Mouse (Mus musculus) heart, embryonic 13.5 days (tissue): ENCODE data around the gene Ccdc96. TPM values are rescaled to one million over a fixed set of nuclear protein-coding genes. Genes with fewer than 3 reads are reported as not detected.

Source experiments
- ATAC-seq: fragments of 200-750 bp; cut with Nextera tagmentation; 2 replicates; pipeline ENCODE4 v1.8.0; 2017; ENCODE audit warnings: moderate TSS enrichment; ENCODE audit not compliant: insufficient number of reproducible peaks, low FRiP score, low TSS enrichment; ENCODE audit errors: extremely low read depth
- H3K27ac ChIP-seq: fragments of 300-500 bp; sonication (generic); replicated peaks from 2 replicates; pipeline ENCODE4 v1.5.1; 2015; ENCODE audit warnings: moderate library complexity, mild to moderate bottlenecking, inconsistent platforms
- H3K27me3 ChIP-seq: fragments of 300-500 bp; sonication (generic); replicated peaks from 2 replicates; pipeline ENCODE4 v1.6.1; 2015; ENCODE audit warnings: mild to moderate bottlenecking, inconsistent platforms
- H3K36me3 ChIP-seq: fragments of 300-500 bp; sonication (generic); 2 replicates; pipeline ENCODE4 v1.6.1; 2015; ENCODE audit warnings: mild to moderate bottlenecking, inconsistent platforms
- H3K4me1 ChIP-seq: fragments of 300-500 bp; sonication (generic); 2 replicates; pipeline ENCODE4 v1.6.1; 2015; ENCODE audit warnings: inconsistent platforms
- H3K4me2 ChIP-seq: fragments of 300-500 bp; sonication (generic); 2 replicates; pipeline ENCODE4 v1.6.1; 2015; ENCODE audit warnings: inconsistent platforms, mild to moderate bottlenecking, moderate library complexity
- H3K4me3 ChIP-seq: fragments of 300-500 bp; sonication (generic); 2 replicates; pipeline ENCODE4 v1.5.1; 2015; ENCODE audit warnings: moderate library complexity, mild to moderate bottlenecking, inconsistent platforms
- H3K9ac ChIP-seq: fragments of 300-500 bp; sonication (generic); 2 replicates; pipeline ENCODE4 v1.6.1; 2015; ENCODE audit warnings: inconsistent platforms, mild to moderate bottlenecking, moderate library complexity
- H3K9me3 ChIP-seq: fragments of 300-500 bp; sonication (generic); 2 replicates; pipeline ENCODE4 v1.6.1; 2016; ENCODE audit warnings: inconsistent platforms
- whole genome bisulfite sequencing: fragments of 180-500 bp; shearing (Covaris S2); methylation state at CpG from one replicate; pipeline ENCODE4 v1.1.7; 2015; ENCODE audit warnings: mixed read lengths; 5-methylcytosine and 5-hydroxymethylcytosine counted together
- polyA plus RNA-seq: library from polyadenylated mRNA; unstranded; fragments of >200 nt; fragmentation: Nextera tagmentation; extraction: Ambion mirVana; gene quantifications from 2 replicates; pipeline ENCODE4 v1.2.1, GENCODE M21; 2015

The Ccdc96 gene
- polyA plus RNA-seq, 1 experiment from 2014 or later, result 0.27 TPM

DNA sequence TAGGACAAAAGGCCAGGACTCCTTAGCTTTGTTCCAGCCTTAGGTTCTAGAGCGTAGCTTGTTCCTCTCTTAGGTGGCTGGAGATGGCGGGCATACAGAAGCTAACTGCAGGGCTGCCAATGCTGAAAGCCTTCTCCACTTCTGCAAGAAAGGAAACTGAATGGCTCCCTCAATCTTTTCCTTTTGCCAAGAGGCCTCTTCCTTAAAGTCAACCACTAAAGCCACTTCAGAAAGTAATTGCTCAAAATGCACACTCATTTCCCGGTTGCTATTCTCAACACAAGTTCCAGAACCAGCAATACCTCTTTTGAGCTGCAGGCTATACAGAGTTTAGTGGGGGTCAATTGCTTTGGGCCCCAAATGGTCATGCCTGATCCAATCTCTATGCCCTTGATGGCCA is 6.9 kb upstream of the Ccdc96 start:
- no peak for ATAC-seq
- H3K4me3 ChIP-seq, result no peak overlapping the region
- 88% methylated on average over 3 of the region's 3 CpGs for WGBS
- peaks cover 28% of the 10 kb centered on the region for H3K4me1 ChIP-seq
- H3K4me2 ChIP-seq, result no peak overlapping the region
- H3K9ac ChIP-seq, result no peak overlapping the region
- H3K27ac ChIP-seq, result no peak overlapping the region
- H3K27me3 ChIP-seq, result no peaks in the 10 kb centered on the region
- no peaks in the 10 kb centered on the region for H3K9me3 ChIP-seq
- H3K36me3 ChIP-seq, result peaks cover 48% of the 10 kb centered on the region

DNA sequence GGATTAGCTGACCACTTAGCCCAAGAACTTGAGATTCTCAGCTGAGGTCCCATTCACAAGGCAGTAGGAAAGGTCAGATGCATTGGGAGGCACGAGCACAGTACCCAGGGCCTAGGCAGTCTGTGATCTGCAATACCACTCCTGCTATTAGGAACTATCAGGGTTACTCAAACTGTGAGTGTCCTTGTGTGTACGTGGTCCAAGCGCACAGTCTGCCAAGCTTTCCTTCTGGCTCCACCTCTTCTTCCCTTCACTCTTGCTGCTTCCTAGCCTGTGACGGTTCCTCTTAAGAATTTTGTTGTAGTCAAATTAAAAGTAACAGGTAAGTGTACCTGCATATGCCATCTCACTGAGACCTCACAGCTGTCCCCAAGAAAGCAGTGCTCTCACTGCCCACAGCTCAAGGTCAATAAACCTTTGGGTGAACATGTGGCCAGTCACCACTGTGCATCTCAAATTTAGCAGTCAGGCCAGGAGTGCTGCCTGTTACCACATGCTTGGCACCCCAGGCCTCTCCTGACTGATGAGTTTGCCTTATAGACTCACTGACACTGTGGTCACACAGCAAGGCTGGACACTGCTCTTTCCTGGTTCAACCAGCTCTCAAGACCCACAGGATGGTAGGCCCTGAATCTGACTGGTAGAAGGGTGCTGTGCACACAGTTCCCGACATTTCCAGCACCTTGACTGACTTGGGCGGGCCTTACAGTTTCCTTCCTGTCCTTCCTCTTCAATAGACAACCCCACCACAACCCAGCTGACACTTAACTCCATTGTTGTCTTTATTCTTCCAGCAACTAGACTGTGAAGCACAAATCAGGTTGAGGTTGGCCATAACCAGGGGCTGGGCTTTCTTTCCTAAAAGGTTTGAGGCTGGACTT is 5.6 kb upstream of the Ccdc96 start:
- peaks cover 38% of the 10 kb centered on the region for H3K36me3 ChIP-seq
- 78% methylated on average over 6 of the region's 6 CpGs for WGBS
- H3K9ac ChIP-seq, result 0 out of 2 replicates have a peak overlapping the region, but pooled peaks have one; percentile 8
- H3K27me3 ChIP-seq, result no peaks in the 10 kb centered on the region
- H3K27ac ChIP-seq, result no peak overlapping the region
- H3K4me2 ChIP-seq, result no peak overlapping the region
- H3K4me3 ChIP-seq, result no peak overlapping the region
- H3K9me3 ChIP-seq, result no peaks in the 10 kb centered on the region
- peaks cover 38% of the 10 kb centered on the region for H3K4me1 ChIP-seq
- no peak for ATAC-seq

DNA sequence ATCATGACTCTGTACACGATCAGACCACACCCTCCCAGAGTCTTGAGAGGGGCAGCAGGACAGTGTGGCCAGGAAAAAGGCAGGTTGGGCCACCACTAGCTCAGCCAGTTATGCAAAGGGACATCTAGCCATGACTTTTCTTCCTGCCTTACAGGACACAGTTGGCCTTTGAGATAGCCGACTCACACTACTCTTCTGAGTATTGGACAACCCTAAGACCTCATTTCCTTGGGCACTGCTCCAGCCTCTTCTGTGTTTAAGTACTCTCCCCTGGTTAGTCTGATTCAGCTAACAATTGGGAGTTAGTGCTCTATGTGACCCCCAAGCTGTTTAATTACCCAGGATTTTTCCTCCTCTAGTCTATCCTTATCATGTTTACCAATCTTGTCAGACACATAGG is 4.7 kb upstream of the Ccdc96 start:
- Histone ChIP-seq H3K27ac (no peak overlapping the region), H3K4me2 (no peak overlapping the region), H3K4me3 (no peak overlapping the region), H3K36me3 (peaks cover 31% of the 10 kb centered on the region), H3K27me3 (peaks cover 1% of the 10 kb centered on the region; the same call in 1 of the 2 replicates), H3K4me1 (peaks cover 40% of the 10 kb centered on the region), H3K9ac (no peak overlapping the region), H3K9me3 (no peaks in the 10 kb centered on the region)
- ATAC-seq, result no peak
- WGBS, result 62% methylated on average over 2 of the region's 2 CpGs

DNA sequence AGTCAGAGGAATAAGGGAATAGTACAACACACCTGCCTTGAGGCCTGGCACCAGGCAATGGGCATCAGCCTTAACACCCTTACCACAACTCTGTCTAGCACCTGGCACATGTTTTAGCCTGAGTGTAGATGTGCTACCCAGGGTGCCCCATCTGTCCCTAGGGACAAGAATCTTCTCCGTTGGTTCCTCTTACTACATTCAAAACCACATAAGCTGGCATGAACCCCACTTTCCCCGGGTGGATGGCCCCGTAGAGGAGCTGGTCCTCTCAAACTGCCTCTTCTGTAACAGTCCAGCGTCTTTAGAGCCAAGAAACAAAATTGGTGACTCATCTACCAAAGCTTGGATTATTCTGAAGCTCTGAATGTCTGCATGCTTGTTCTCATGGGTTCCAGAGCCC is 4.0 kb upstream of the Ccdc96 start:
- no peaks in the 10 kb centered on the region for H3K9me3 ChIP-seq
- no peak overlapping the region for H3K9ac ChIP-seq
- WGBS, result 85% methylated on average over 4 of the region's 4 CpGs
- H3K4me3 ChIP-seq, result no peak overlapping the region
- no peak for ATAC-seq
- peaks cover 27% of the 10 kb centered on the region for H3K36me3 ChIP-seq
- H3K4me2 ChIP-seq, result no peak overlapping the region
- H3K4me1 ChIP-seq, result peaks cover 47% of the 10 kb centered on the region
- peaks cover 8% of the 10 kb centered on the region for H3K27me3 ChIP-seq
- H3K27ac ChIP-seq, result no peak overlapping the region

DNA sequence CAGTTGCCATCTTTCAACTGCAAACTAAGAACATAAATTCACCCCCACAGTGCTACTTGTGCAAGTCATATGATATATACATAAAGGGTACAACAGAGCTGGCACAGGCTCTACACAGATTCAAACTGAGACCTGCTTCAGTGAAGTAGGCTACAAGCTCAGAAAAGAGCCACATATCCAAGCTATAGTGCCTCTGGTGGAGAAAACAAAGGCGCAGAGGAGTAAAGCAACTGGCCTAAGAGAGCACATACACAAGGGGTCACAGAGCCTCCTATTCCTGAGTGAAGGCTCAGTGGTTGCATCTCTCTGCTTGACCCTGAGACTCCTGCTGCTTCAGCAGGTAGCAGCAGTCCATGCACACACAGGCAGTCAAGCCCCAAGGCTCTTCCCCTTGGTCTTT is 3.3 kb upstream of the Ccdc96 start:
- ATAC-seq, result no peak
- Histone ChIP-seq H3K27me3 (peaks cover 15% of the 10 kb centered on the region), H3K4me3 (no peak overlapping the region), H3K4me2 (no peak overlapping the region), H3K27ac (no peak overlapping the region), H3K36me3 (peaks cover 20% of the 10 kb centered on the region), H3K4me1 (peaks cover 50% of the 10 kb centered on the region), H3K9me3 (no peaks in the 10 kb centered on the region), H3K9ac (no peak overlapping the region)
- WGBS, result 68% methylated on average over 1 of the region's 1 CpGs

DNA sequence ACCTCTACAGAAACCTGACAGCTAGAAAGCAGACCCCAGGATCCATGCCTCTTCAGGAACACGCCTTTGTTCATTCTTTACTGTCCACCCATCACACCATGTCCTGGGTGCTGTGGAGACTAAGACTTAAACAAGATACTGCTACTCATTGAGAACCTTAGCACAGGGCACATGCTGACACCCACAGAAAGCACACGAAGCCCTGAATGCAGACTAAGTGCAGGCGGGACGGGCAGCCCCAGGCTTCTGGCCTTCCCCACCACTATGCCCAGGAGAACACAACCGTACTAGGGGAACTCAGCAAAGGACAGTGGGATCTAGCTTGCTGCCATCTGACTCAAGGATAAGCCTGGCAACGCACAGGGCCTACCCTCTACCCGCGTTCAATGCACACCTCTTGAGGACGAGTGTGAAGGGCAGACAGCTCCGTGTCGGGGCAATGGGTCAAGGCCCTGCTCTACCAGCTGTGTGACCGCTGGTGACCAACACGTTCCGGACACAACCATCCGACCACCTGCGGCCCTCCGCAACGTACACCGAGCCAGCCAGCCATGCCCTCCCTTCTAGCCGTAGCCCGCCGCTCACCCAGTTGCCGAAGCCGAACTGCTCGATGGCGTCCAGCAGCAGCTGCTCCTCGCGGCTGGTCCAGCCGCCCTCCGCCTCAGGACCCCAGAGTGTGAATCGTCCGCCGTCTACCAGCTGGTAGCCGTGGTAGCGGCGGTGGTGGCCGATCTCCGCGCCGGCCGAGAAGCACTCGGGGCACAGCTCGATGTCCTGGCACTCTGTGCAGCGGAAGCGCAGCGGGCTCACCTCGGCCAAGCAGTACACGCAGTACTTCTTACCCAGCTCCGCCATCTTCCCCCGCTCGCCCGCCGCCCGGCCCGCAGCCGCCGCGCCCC is 936 bp upstream of the Ccdc96 start:
- H3K9me3 ChIP-seq, result no peaks in the 10 kb centered on the region
- H3K4me1 ChIP-seq, result peaks cover 50% of the 10 kb centered on the region
- WGBS, result 2% methylated on average over 47 of the region's 58 CpGs
- peak overlapping the region; percentile 97 for H3K4me2 ChIP-seq
- H3K9ac ChIP-seq, result peak overlapping the region; percentile 98
- H3K27ac ChIP-seq, result peak overlapping the region; percentile 83
- peaks cover 14% of the 10 kb centered on the region for H3K36me3 ChIP-seq
- peaks cover 30% of the 10 kb centered on the region for H3K27me3 ChIP-seq
- ATAC-seq, result no peak
- H3K4me3 ChIP-seq, result peak overlapping the region; percentile 93

DNA sequence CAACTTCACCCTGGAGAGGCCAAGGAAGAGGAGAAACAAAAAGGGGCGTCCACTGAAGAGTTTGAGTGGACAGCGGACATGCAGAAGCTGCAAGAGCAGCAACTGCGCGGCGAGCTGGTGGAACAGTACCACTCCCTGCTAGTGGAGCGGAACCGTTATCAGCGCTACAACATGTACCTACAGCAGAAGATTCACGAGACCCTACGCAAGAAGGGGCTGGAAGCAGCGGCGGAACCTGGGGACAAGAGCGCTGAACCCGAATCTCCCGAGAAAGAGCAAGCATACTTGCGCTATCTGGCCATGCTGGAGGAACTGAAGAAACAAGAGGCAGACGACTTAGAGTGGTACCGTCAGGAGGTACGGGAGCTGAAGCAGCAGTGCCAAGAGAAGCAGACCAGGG is 918 bp downstream of the Ccdc96 start:
- WGBS, result 29% methylated on average over 19 of the region's 19 CpGs
- Histone ChIP-seq H3K27me3 (peaks cover 30% of the 10 kb centered on the region), H3K4me3 (peak overlapping the region; percentile 93), H3K4me2 (peak overlapping the region; percentile 97), H3K9ac (peak overlapping the region; percentile 79), H3K36me3 (peaks cover 14% of the 10 kb centered on the region), H3K9me3 (no peaks in the 10 kb centered on the region), H3K27ac (no peak overlapping the region), H3K4me1 (peaks cover 35% of the 10 kb centered on the region)
- ATAC-seq, result no peak

DNA sequence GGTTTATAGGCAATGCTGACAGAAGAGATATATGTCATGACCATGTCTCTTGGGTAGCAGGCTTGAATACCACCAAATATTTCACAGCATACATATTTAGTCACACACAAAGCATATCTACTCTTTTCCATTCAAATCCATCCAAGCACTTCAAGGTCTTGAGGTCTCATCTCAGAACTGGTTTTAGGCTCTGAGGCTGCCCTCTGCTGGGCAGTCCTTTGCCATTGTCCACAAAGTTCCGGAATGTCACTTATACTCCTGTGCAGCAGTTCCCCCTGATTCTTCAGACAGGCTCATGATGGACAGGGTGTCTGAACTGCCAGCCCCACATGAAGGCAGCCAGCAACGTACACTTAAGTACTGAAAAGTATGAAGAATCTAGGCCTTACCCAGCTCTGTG is 4.8 kb downstream of the Ccdc96 start:
- no peak overlapping the region for H3K9ac ChIP-seq
- peaks cover 30% of the 10 kb centered on the region for H3K27me3 ChIP-seq
- ATAC-seq, result no peak
- WGBS, result 40% methylated on average over 2 of the region's 2 CpGs
- no peak overlapping the region for H3K4me2 ChIP-seq
- no peak overlapping the region for H3K4me3 ChIP-seq
- no peak overlapping the region for H3K27ac ChIP-seq
- H3K9me3 ChIP-seq, result no peaks in the 10 kb centered on the region
- H3K4me1 ChIP-seq, result peaks cover 12% of the 10 kb centered on the region
- H3K36me3 ChIP-seq, result peaks cover 36% of the 10 kb centered on the region

DNA sequence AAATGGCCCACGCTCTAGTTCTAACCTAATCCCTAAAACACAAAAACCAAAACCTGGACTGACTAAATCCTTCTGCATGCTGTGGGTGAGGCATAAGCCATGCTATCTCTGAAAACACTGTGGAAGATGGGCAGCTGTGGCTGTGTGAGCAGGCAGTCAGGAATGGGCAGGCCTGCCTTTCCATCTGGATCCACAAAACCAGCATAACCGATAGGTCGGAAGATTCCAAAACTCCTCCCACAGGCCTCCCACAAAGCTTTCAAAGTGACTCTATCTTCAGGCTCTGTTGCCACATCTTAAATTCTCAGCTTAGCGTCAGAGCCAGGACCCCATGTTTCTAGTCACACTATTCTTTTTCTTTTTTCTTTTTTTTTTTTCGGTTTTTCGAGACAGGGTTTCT is 9.5 kb downstream of the Ccdc96 start:
- no peak overlapping the region for H3K9ac ChIP-seq
- no peak overlapping the region for H3K4me3 ChIP-seq
- H3K4me1 ChIP-seq, result no peaks in the 10 kb centered on the region
- no peaks in the 10 kb centered on the region for H3K9me3 ChIP-seq
- no peak overlapping the region for H3K27ac ChIP-seq
- no peak for ATAC-seq
- H3K4me2 ChIP-seq, result no peak overlapping the region
- H3K27me3 ChIP-seq, result no peaks in the 10 kb centered on the region
- H3K36me3 ChIP-seq, result peaks cover 69% of the 10 kb centered on the region
- 83% methylated on average over 6 of the region's 6 CpGs for WGBS

DNA sequence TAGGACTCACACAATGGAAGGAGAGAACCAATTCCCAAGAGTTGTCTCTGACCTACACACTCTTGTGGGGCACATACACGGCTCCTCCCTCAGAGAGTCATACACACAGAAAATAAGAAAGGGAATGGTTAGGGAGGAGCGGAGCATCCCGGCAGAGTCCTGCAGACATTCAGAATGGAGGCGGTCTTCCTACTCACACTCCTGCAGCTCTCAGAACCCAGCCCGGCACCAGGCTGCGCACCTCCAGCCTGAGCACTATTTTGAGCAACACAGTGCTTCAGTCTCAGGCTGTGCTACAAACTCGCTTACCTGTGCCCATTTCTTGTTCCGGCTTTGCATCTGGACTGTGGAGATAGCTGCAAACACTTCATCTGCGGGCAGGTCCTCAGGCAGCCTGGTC is 10.3 kb downstream of the Ccdc96 start:
- Histone ChIP-seq H3K9me3 (no peaks in the 10 kb centered on the region), H3K9ac (no peak overlapping the region), H3K27me3 (no peaks in the 10 kb centered on the region), H3K36me3 (peaks cover 74% of the 10 kb centered on the region), H3K27ac (no peak overlapping the region), H3K4me1 (no peaks in the 10 kb centered on the region), H3K4me2 (no peak overlapping the region), H3K4me3 (no peak overlapping the region)
- 91% methylated on average over 9 of the region's 9 CpGs for WGBS
- ATAC-seq, result no peak

DNA sequence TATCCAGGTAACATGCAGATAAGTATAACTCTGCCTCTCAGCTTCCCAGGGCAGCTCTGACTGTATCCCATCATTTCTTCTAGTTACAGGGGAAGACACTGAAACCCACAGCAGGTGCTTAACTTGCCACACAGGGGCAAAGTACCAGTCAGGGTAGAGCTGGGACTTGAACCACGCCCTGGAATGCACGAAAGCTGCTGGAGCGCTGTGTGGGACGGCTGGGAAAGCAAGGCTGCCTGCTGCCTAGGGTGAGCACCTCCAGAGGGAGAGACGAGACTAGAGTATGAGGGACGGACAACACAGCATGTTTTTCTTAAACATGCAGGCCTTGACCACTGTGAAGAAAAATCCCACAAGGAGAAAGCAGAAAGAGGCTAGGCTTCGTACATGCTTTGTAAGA is 20.8 kb downstream of the Ccdc96 start:
- H3K4me1 ChIP-seq, result no peaks in the 10 kb centered on the region
- no peaks in the 10 kb centered on the region for H3K9me3 ChIP-seq
- H3K9ac ChIP-seq, result no peak overlapping the region
- no peak overlapping the region for H3K4me3 ChIP-seq
- H3K27ac ChIP-seq, result no peak overlapping the region
- H3K27me3 ChIP-seq, result no peaks in the 10 kb centered on the region
- peaks cover 86% of the 10 kb centered on the region for H3K36me3 ChIP-seq
- 86% methylated on average over 7 of the region's 7 CpGs for WGBS
- no peak overlapping the region for H3K4me2 ChIP-seq
- ATAC-seq, result no peak
